Mouse (Mus musculus) kidney, adult 2 months (tissue): ENCODE measurements at regions not wholly inside any gene's neighbourhood (a gene's known extent, or its start where the extent isn't known, plus 50 kb on each side); places are given as distances from the start of the nearest gene placed in this dataset.

ENCODE experiments used
- DNase-seq: peaks from one replicate; pipeline ENCODE4 v3.0.0; 2021
- H3K27ac ChIP-seq: fragments of 200-500 bp; 2 replicates; pipeline ENCODE4 v1.5.1; 2012; ENCODE audit warnings: low read depth, low read length, control low read depth, inconsistent platforms; ENCODE audit not compliant: insufficient read depth
- H3K27me3 ChIP-seq: fragments of 200-500 bp; replicated peaks from 2 replicates; pipeline ENCODE4 v1.6.1; 2012; ENCODE audit warnings: mild to moderate bottlenecking, moderate library complexity, low read length, inconsistent platforms; ENCODE audit not compliant: control insufficient read depth, insufficient read depth
- H3K36me3 ChIP-seq: fragments of 200-500 bp; 2 replicates; pipeline ENCODE4 v1.6.1; 2012; ENCODE audit warnings: mild to moderate bottlenecking, moderate library complexity, low read length, inconsistent platforms; ENCODE audit not compliant: control insufficient read depth, insufficient read depth
- H3K4me1 ChIP-seq: fragments of 200-500 bp; 2 replicates; pipeline ENCODE4 v1.6.1; 2011; ENCODE audit warnings: low read length; ENCODE audit not compliant: control insufficient read depth, insufficient read depth
- H3K4me3 ChIP-seq: fragments of 200-500 bp; 2 replicates; pipeline ENCODE4 v1.5.1; 2011; ENCODE audit warnings: mild to moderate bottlenecking, low read depth, low read length, control low read depth; ENCODE audit not compliant: insufficient read depth
- CTCF ChIP-seq: fragments of 200-500 bp; conservative IDR thresholded peaks from 2 replicates; pipeline ENCODE4 v1.5.1; 2011; ENCODE audit warnings: low read depth, mild to moderate bottlenecking, control low read depth, low read length, moderate library complexity, mixed read lengths; ENCODE audit not compliant: insufficient read depth, insufficient read length
- POLR2A ChIP-seq: fragments of 200-500 bp; IDR thresholded peaks from one replicate; pipeline ENCODE4 v1.6.1; 2011; ENCODE audit warnings: low read depth, low read length, control low read depth
- WGBS: fragments of 180-500 bp; shearing (Covaris S2); methylation state at CpG from one replicate; pipeline ENCODE4 v1.1.7; 2018; 5-methylcytosine and 5-hydroxymethylcytosine counted together

GRCm38 (mm10) chr16:52931978-52932377 lies 478.1 kb upstream of the Alcam start:
- Histone ChIP-seq H3K4me3 (no peak overlapping the region), H3K36me3 (no peaks in the 10 kb centered on the region), H3K27ac (no peak overlapping the region), H3K4me1 (no peaks in the 10 kb centered on the region), H3K27me3 (no peaks in the 10 kb centered on the region; the same call in 1 of the 2 replicates)
- TF ChIP-seq POLR2A = no peak
- no peak for TF ChIP-seq CTCF
- WGBS = 78% methylated on average over 3 of the region's 3 CpGs
- no peak for DNase-seq

DNA sequence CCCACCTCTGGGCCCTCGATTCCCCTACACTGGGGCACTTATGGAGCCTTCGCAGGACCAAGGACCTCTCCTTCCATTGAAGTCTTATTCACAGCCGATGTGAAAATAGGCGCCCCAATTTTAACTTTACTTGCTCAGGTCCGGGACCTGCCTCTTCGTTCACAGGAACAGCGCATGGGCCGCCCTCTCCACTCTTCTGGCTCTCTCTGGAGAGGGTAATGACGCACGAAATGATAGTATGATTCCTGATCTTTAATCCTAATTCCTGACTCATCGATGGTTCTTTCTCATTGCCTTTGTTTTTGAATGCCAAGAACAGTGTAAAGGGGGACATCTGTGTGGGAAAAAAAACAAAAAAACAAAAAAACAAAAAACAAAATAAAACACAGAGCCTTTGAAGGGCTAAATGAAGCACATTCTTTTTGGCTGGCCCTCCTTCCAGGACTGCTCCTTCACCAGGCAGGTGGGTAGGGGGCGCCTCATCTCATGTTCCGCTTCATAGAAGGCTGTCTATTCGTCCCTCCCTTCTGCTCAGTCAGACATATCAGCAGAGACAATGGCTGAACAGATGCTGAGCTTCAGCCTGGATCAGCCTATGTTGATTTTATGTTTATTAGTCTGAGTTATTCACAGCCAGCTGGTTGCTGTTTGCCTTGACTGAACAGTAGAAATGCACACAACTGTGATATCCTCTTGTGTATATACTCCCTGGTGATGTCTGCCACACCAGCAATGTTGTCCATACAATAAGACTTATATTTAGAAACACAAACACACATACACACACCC lies 438.8 kb upstream of the Alcam start:
- Histone ChIP-seq H3K4me1 (no peaks in the 10 kb centered on the region), H3K4me3 (no peak overlapping the region), H3K27me3 (no peaks in the 10 kb centered on the region; the same call in 1 of the 2 replicates), H3K36me3 (no peaks in the 10 kb centered on the region), H3K27ac (no peak overlapping the region)
- TF ChIP-seq POLR2A (no peak), CTCF (no peak)
- no peak for DNase-seq
- WGBS = 43% methylated on average over 14 of the region's 14 CpGs

DNA sequence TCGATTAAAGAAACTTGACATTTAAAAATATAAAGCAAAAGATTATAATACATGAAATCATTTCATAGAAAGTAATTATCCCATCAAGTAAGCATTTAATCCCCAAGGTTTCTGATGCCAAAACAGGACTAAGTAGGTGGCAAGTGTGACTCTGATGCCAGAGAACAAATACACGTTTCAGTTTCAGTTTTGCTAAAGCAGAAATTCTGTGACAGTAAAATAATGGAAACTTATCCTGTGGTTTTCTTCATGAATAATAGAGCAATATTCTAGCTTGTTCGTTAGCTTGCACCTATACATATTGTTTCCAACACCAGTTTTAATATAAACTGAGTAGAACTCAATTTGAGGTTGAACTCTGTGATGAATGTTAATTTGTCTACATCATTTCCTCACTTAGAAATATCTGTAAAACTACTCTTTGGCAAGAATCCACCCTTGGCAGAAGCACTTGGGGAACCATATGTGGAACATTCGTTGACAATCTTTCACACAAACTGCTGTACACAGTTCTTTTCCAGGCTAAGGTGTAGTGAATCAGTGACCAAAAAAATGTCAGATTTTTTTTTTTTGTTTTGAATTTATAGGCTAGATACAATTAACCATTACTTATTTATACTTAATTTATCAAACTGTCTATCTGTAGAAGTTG lies 425.7 kb upstream of the Alcam start:
- no peak overlapping the region for H3K27ac ChIP-seq
- no peak overlapping the region for H3K4me3 ChIP-seq
- WGBS = 61% methylated on average over 4 of the region's 4 CpGs
- no peaks in the 10 kb centered on the region for H3K27me3 ChIP-seq
- no peak for DNase-seq
- no peaks in the 10 kb centered on the region for H3K36me3 ChIP-seq
- TF ChIP-seq POLR2A (no peak), CTCF (no peak)
- H3K4me1 ChIP-seq = no peaks in the 10 kb centered on the region

GRCm38 (mm10) chr16:52867833-52868232 lies 414.0 kb upstream of the Alcam start:
- WGBS = 79% methylated on average over 6 of the region's 6 CpGs
- Histone ChIP-seq H3K4me3 (no peak overlapping the region), H3K36me3 (no peaks in the 10 kb centered on the region), H3K27ac (no peak overlapping the region), H3K4me1 (no peaks in the 10 kb centered on the region), H3K27me3 (no peaks in the 10 kb centered on the region)
- DNase-seq = no peak
- TF ChIP-seq POLR2A (no peak), CTCF (no peak)

DNA sequence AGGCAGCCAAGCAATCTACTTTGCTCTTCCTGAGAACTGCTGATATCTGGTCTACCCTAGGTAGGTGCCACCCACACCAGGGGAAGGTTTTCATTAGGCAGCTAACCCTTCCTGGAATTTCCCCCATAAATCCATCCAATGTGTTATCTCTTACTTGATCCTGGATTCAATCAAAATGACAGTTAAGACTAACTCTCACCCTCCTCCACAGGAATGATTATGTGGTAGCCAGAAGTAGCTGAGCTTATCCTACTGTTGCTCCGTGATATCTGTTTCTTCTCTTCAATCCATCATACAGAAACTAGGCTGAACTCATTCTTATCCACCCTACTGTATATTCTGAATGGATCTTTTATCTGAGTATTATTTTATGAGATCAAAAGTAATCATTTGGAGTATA lies 409.7 kb upstream of the Alcam start:
- Histone ChIP-seq H3K36me3 (no peaks in the 10 kb centered on the region), H3K27ac (no peak overlapping the region), H3K4me1 (no peaks in the 10 kb centered on the region), H3K27me3 (no peaks in the 10 kb centered on the region), H3K4me3 (no peak overlapping the region)
- TF ChIP-seq POLR2A (no peak), CTCF (no peak)
- WGBS = 84% methylated on average over 1 of the region's 1 CpGs
- no peak for DNase-seq

DNA sequence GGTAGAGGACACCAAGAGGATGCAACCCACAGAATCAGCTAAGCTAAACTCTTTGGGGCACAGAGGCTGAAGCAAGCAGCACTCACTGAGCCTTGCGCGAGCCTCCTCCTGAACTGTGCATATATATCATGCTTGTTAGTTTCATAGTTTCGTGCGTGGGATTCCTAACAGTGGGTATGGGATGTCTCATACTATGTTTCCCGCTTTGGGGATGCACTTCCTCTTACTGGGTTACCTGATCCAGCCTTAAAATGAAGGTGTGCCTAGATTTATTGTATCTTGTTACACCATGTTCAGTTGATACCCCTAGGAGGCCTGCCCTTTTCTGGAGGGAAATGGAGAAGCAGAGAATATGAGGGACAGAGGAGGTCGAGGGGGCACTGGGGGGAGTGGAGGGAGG lies 407.4 kb upstream of the Alcam start:
- 47% methylated on average over 6 of the region's 6 CpGs for WGBS
- DNase-seq = no peak

DNA sequence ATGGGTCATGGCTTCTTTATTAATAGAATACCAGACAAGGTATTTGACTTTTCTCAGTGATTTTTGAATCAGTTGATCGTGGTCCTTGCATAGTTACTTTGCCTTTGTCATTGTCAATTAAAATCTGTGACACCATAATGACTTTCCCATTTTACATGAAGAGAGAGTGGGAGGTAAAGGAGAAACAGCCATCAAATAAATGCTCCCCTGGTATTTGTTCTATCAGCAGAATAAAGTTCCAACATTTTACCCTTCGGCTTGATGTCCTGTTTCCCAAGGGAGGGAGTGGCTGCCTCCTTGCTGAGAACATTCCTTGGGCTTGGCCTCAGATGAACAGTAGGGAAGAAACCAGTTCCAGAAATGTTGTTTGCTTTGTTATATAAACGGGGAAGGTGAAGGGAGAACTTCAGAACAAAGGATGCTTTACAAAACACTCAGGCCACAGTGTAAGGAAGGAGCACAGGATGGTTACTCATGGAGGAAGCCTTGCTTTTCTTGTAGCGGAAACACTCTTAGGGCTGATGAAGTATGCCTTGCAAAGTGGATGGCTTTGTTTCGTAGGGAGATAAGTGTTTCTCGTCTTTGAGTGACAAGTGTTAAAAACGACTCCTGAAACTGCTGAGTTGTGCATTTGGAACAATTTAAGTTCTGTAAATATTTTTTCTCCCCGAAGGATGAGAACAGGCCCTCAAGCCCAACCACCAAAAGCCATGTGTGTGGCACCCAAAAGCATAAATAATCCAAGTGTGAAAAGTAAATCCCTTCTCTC lies 404.8 kb upstream of the Alcam start:
- Histone ChIP-seq H3K27ac (no peak overlapping the region), H3K4me1 (no peaks in the 10 kb centered on the region), H3K27me3 (no peaks in the 10 kb centered on the region), H3K4me3 (no peak overlapping the region), H3K36me3 (no peaks in the 10 kb centered on the region)
- 56% methylated on average over 8 of the region's 8 CpGs for WGBS
- TF ChIP-seq CTCF (no peak), POLR2A (no peak)
- DNase-seq = no peak

More for the DNA sequence above, 407.4 kb upstream of the Alcam start:
- H3K4me1 ChIP-seq = no peaks in the 10 kb centered on the region
- TF ChIP-seq CTCF (no peak), POLR2A (no peak)
- H3K27ac ChIP-seq = no peak overlapping the region
- H3K27me3 ChIP-seq = no peaks in the 10 kb centered on the region
- no peak overlapping the region for H3K4me3 ChIP-seq
- no peaks in the 10 kb centered on the region for H3K36me3 ChIP-seq
